Mouse (Mus musculus): ENCODE measurements around the gene Nfe2. TPM values are rescaled to one million over a fixed set of nuclear protein-coding genes. Genes with fewer than 3 reads are reported as not detected.

The Nfe2 gene
- polyA plus RNA-seq, 1 experiment from 2014 or later: 3.1 TPM

MicroRNAs within 50 kb of the gene (microRNA counts, 519-probe panel; counts per million panel counts)
- microRNA mmu-miR-148b: 6,406 counts per million, percentile 68 among the panel's probes with 10 or more counts

Small RNA genes within 50 kb of the gene (microRNA-seq; reads per million reads assigned to microRNA genes)
- 353 reads per million, percentile 70 among the genes with 10 or more reads in this experiment for gene Mir148b

Other genes with a start within 250 kb of the Nfe2 start
- 7.4 and 8.6 TPM in 2 replicates for gene Hoxc4, start 239.5 kb downstream of the Nfe2 start, polyA plus RNA-seq (2014; fragmentation: Nextera tagmentation; extraction: Ambion mirVana)
- gene Smug1, start 91.3 kb downstream of the Nfe2 start, polyA plus RNA-seq (2014; fragmentation: Nextera tagmentation; extraction: Ambion mirVana): 11.5 and 19.5 TPM in 2 replicates
- 146 and 161 TPM in 2 replicates for gene Cbx5, start 18.6 kb downstream of the Nfe2 start, polyA plus RNA-seq (2014; fragmentation: Nextera tagmentation; extraction: Ambion mirVana)
- 1,180 and 1,314 TPM in 2 replicates for gene Hnrnpa1, start 18.0 kb downstream of the Nfe2 start, polyA plus RNA-seq (2014; fragmentation: Nextera tagmentation; extraction: Ambion mirVana)
- 290 and 322 TPM in 2 replicates for gene Copz1, start 14.3 kb upstream of the Nfe2 start, polyA plus RNA-seq (2014; fragmentation: Nextera tagmentation; extraction: Ambion mirVana)
- 0.47 and 0.69 TPM in 2 replicates for gene Gpr84, start 52.2 kb upstream of the Nfe2 start, polyA plus RNA-seq (2014; fragmentation: Nextera tagmentation; extraction: Ambion mirVana)
- 12.3 and 18.2 TPM in 2 replicates for gene Zfp385a, start 81.7 kb upstream of the Nfe2 start, polyA plus RNA-seq (2014; fragmentation: Nextera tagmentation; extraction: Ambion mirVana)
- 19.6 and 37.4 TPM in 2 replicates for gene Itga5, start 108.4 kb upstream of the Nfe2 start, polyA plus RNA-seq (2014; fragmentation: Nextera tagmentation; extraction: Ambion mirVana)
- not detected in 2 replicates for gene Gtsf1, start 172.1 kb upstream of the Nfe2 start, polyA plus RNA-seq (2014; fragmentation: Nextera tagmentation; extraction: Ambion mirVana)
- not detected in 2 replicates for gene Gtsf2, start 190.1 kb upstream of the Nfe2 start, polyA plus RNA-seq (2014; fragmentation: Nextera tagmentation; extraction: Ambion mirVana)
- gene Nckap1l, start 195.4 kb upstream of the Nfe2 start, polyA plus RNA-seq (2014; fragmentation: Nextera tagmentation; extraction: Ambion mirVana): 0.94 and 2.3 TPM in 2 replicates
- 3.1 and 4.9 TPM in 2 replicates for gene Pde1b, start 244.6 kb upstream of the Nfe2 start, polyA plus RNA-seq (2014; fragmentation: Nextera tagmentation; extraction: Ambion mirVana)

All from kidney, embryonic 14.5 days (tissue).